Mouse (Mus musculus): ENCODE data around the gene Olfr105-ps. TPM values are rescaled to one million over a fixed set of nuclear protein-coding genes. Genes with fewer than 3 reads are reported as not detected.

Olfr105-ps gene
- polyA plus RNA-seq (2015; fragmentation: Nextera tagmentation; extraction: Ambion mirVana): not detected in 2 replicates

- Histone ChIP-seq H3K27ac (no peak within 1 kb of the TSS), H3K4me1 (no peaks in the 10 kb centered on the region), H3K9me3 (replicated peaks) (no peaks in the 10 kb centered on the region), H3K9ac (no peak within 1 kb of the TSS), H3K27me3 (no peaks in the 10 kb centered on the region), H3K36me3 (no peaks in the 10 kb centered on the region), H3K4me3 (replicated peaks) (no peak within 1 kb of the TSS), H3K4me2 (no peak within 1 kb of the TSS)
- no peak for ATAC-seq (replicated peaks; ENCODE audit: low FRiP score)
These were observed at the start of gene Olfr105-ps for GRCm38 (mm10) chr17:37378733-37379132. Olfr105-ps (plus strand) TSS chr17:37379033.

GRCm38 (mm10) chr17:37339598-37339997 lies 39.2 kb upstream of the Olfr105-ps start, which contains the start of gene Olfr103:
Olfr103 (minus strand) TSS chr17:37339698.
- Histone ChIP-seq H3K9ac (no peak within 1 kb of the TSS), H3K4me2 (no peak within 1 kb of the TSS), H3K9me3 (replicated peaks) (no peaks in the 10 kb centered on the region), H3K4me3 (replicated peaks) (no peak within 1 kb of the TSS), H3K27me3 (no peaks in the 10 kb centered on the region), H3K27ac (no peak within 1 kb of the TSS), H3K4me1 (no peaks in the 10 kb centered on the region), H3K36me3 (no peaks in the 10 kb centered on the region)
- WGBS: 84% methylated on average over 2 of the region's 2 CpGs
- no peak for ATAC-seq (replicated peaks; ENCODE audit: low FRiP score)

- ATAC-seq (replicated peaks; ENCODE audit: low FRiP score): no peak
- Histone ChIP-seq H3K4me2 (no peak within 1 kb of the TSS), H3K4me3 (replicated peaks) (no peak within 1 kb of the TSS), H3K4me1 (no peaks in the 10 kb centered on the region), H3K27me3 (no peaks in the 10 kb centered on the region), H3K27ac (no peak within 1 kb of the TSS), H3K36me3 (no peaks in the 10 kb centered on the region), H3K9me3 (replicated peaks) (no peaks in the 10 kb centered on the region), H3K9ac (no peak within 1 kb of the TSS)
These were observed 19.6 kb upstream of the Olfr105-ps start, which contains the start of gene Olfr104-ps for GRCm38 (mm10) chr17:37359282-37359681. Olfr104-ps (plus strand) TSS chr17:37359582.

- Histone ChIP-seq H3K9me3 (replicated peaks) (no peaks in the 10 kb centered on the region), H3K4me3 (replicated peaks) (no peak within 1 kb of the TSS), H3K36me3 (no peaks in the 10 kb centered on the region), H3K27me3 (no peaks in the 10 kb centered on the region), H3K9ac (no peak within 1 kb of the TSS), H3K4me1 (no peaks in the 10 kb centered on the region), H3K27ac (no peak within 1 kb of the TSS), H3K4me2 (no peak within 1 kb of the TSS)
- WGBS: 72% methylated on average over 1 of the region's 1 CpGs
- ATAC-seq (replicated peaks; ENCODE audit: low FRiP score): no peak
These were observed 11.3 kb downstream of the Olfr105-ps start, which contains the start of gene Olfr106-ps for GRCm38 (mm10) chr17:37390093-37390492. Olfr106-ps (plus strand) TSS chr17:37390393.

DNA sequence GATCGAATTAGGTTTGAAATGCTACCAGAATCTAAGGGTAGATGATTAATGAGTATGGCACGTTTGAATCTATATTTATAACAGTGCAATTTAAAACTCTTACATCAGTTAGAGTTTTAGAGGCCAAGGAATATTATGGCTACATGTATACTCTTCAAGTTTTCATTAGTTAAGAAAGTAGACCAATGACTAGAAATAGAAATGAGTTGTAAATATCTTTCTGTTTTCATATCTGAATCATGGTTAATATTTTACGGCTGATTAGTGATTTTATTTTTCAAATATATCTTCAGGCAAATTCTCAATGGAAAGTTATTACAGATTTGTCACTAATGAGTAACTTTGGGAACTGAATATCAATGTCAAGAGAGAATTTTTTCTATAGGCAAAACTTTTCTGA lies 20.1 kb downstream of the Olfr105-ps start, which contains the start of gene Olfr107:
TSS of gene Olfr107 (plus strand) at position 301 of the 400 bp plus-strand sequence.
- Histone ChIP-seq H3K36me3 (no peaks in the 10 kb centered on the region), H3K4me3 (replicated peaks) (no peak within 1 kb of the TSS), H3K9me3 (replicated peaks) (no peaks in the 10 kb centered on the region), H3K27me3 (no peaks in the 10 kb centered on the region), H3K4me1 (no peaks in the 10 kb centered on the region), H3K4me2 (no peak within 1 kb of the TSS), H3K27ac (no peak within 1 kb of the TSS), H3K9ac (no peak within 1 kb of the TSS)
- no peak for ATAC-seq (replicated peaks; ENCODE audit: low FRiP score)
- WGBS: 78% methylated on average over 3 of the region's 3 CpGs

DNA sequence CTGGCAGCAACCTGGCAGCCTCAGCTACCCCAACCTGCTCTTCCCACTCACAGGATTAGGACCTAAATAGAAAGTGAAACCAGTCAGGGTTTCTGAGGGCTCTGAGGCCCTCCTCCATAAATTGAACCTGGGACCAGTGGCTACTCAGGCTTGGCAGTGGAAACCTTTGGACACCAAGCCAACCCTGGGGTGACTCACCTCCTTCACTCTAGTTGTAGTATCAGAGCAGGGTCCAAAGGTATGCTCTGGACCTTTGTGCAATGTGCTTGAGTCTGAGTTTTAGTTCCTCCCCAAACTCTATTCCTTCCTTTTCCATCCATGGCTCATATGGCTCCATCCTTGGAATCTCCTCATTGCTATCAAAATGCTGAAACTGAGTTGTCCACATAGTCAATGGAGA lies 34.5 kb downstream of the Olfr105-ps start:
- Histone ChIP-seq H3K4me1 (no peaks in the 10 kb centered on the region), H3K36me3 (no peaks in the 10 kb centered on the region), H3K4me2 (no peak overlapping the region), H3K9ac (no peak overlapping the region), H3K27ac (no peak overlapping the region), H3K4me3 (replicated peaks) (no peak overlapping the region), H3K27me3 (no peaks in the 10 kb centered on the region), H3K9me3 (replicated peaks) (no peaks in the 10 kb centered on the region)
- no peak for ATAC-seq (replicated peaks; ENCODE audit: low FRiP score)

Other genes starting within 250 kb of the Olfr105-ps start
- not detected in 2 replicates for gene Olfr93, start 217.5 kb upstream of the Olfr105-ps start, polyA plus RNA-seq (2015; fragmentation: Nextera tagmentation; extraction: Ambion mirVana)
- not detected in 2 replicates for gene Ubd, start 185.1 kb upstream of the Olfr105-ps start, polyA plus RNA-seq (2015; fragmentation: Nextera tagmentation; extraction: Ambion mirVana)
- gene Olfr94, start 178.0 kb upstream of the Olfr105-ps start, polyA plus RNA-seq (2015; fragmentation: Nextera tagmentation; extraction: Ambion mirVana): not detected in 2 replicates
- gene Olfr95, start 165.9 kb upstream of the Olfr105-ps start, polyA plus RNA-seq (2015; fragmentation: Nextera tagmentation; extraction: Ambion mirVana): not detected in 2 replicates
- not detected in 2 replicates for gene Olfr96, start 158.9 kb upstream of the Olfr105-ps start, polyA plus RNA-seq (2015; fragmentation: Nextera tagmentation; extraction: Ambion mirVana)
- gene Olfr97, start 141.7 kb upstream of the Olfr105-ps start, polyA plus RNA-seq (2015; fragmentation: Nextera tagmentation; extraction: Ambion mirVana): not detected in 2 replicates
- not detected in 2 replicates for gene Olfr98, start 115.3 kb upstream of the Olfr105-ps start, polyA plus RNA-seq (2015; fragmentation: Nextera tagmentation; extraction: Ambion mirVana)
- gene H2-M3, start 108.8 kb upstream of the Olfr105-ps start, polyA plus RNA-seq (2015; fragmentation: Nextera tagmentation; extraction: Ambion mirVana): 1.5 and 1.8 TPM in 2 replicates
- gene Olfr99, start 95.6 kb upstream of the Olfr105-ps start, polyA plus RNA-seq (2015; fragmentation: Nextera tagmentation; extraction: Ambion mirVana): not detected in 2 replicates
- not detected in 2 replicates for gene Olfr101, start 74.7 kb upstream of the Olfr105-ps start, polyA plus RNA-seq (2015; fragmentation: Nextera tagmentation; extraction: Ambion mirVana)
- gene Olfr102, start 62.0 kb upstream of the Olfr105-ps start, polyA plus RNA-seq (2015; fragmentation: Nextera tagmentation; extraction: Ambion mirVana): not detected in 2 replicates
- gene Olfr103, start 39.3 kb upstream of the Olfr105-ps start, polyA plus RNA-seq (2015; fragmentation: Nextera tagmentation; extraction: Ambion mirVana): not detected in 2 replicates
- gene Olfr104-ps, start 19.5 kb upstream of the Olfr105-ps start, polyA plus RNA-seq (2015; fragmentation: Nextera tagmentation; extraction: Ambion mirVana): not detected in 2 replicates
- gene Olfr106-ps, start 11.4 kb downstream of the Olfr105-ps start, polyA plus RNA-seq (2015; fragmentation: Nextera tagmentation; extraction: Ambion mirVana): not detected in 2 replicates
- gene Olfr107, start 20.2 kb downstream of the Olfr105-ps start, polyA plus RNA-seq (2015; fragmentation: Nextera tagmentation; extraction: Ambion mirVana): not detected in 2 replicates
- gene Olfr108, start 66.4 kb downstream of the Olfr105-ps start, polyA plus RNA-seq (2015; fragmentation: Nextera tagmentation; extraction: Ambion mirVana): not detected in 2 replicates
- not detected in 2 replicates for gene Olfr109, start 79.9 kb downstream of the Olfr105-ps start, polyA plus RNA-seq (2015; fragmentation: Nextera tagmentation; extraction: Ambion mirVana)
- gene H2-M2, start 104.5 kb downstream of the Olfr105-ps start, polyA plus RNA-seq (2015; fragmentation: Nextera tagmentation; extraction: Ambion mirVana): not detected in 2 replicates
- gene Olfr110, start 113.4 kb downstream of the Olfr105-ps start, polyA plus RNA-seq (2015; fragmentation: Nextera tagmentation; extraction: Ambion mirVana): not detected in 2 replicates
- gene Olfr111, start 129.0 kb downstream of the Olfr105-ps start, polyA plus RNA-seq (2015; fragmentation: Nextera tagmentation; extraction: Ambion mirVana): not detected in 2 replicates
- gene Olfr112, start 190.4 kb downstream of the Olfr105-ps start, polyA plus RNA-seq (2015; fragmentation: Nextera tagmentation; extraction: Ambion mirVana): not detected in 2 replicates
- gene Olfr113, start 198.6 kb downstream of the Olfr105-ps start, polyA plus RNA-seq (2015; fragmentation: Nextera tagmentation; extraction: Ambion mirVana): not detected in 2 replicates
- gene Olfr114, start 213.7 kb downstream of the Olfr105-ps start, polyA plus RNA-seq (2015; fragmentation: Nextera tagmentation; extraction: Ambion mirVana): not detected in 2 replicates
- gene Olfr115, start 248.1 kb downstream of the Olfr105-ps start, polyA plus RNA-seq (2015; fragmentation: Nextera tagmentation; extraction: Ambion mirVana): not detected in 2 replicates
- not detected in 2 replicates for gene Olfr116, start 248.2 kb downstream of the Olfr105-ps start, polyA plus RNA-seq (2015; fragmentation: Nextera tagmentation; extraction: Ambion mirVana)